In the genomic region with DNA sequence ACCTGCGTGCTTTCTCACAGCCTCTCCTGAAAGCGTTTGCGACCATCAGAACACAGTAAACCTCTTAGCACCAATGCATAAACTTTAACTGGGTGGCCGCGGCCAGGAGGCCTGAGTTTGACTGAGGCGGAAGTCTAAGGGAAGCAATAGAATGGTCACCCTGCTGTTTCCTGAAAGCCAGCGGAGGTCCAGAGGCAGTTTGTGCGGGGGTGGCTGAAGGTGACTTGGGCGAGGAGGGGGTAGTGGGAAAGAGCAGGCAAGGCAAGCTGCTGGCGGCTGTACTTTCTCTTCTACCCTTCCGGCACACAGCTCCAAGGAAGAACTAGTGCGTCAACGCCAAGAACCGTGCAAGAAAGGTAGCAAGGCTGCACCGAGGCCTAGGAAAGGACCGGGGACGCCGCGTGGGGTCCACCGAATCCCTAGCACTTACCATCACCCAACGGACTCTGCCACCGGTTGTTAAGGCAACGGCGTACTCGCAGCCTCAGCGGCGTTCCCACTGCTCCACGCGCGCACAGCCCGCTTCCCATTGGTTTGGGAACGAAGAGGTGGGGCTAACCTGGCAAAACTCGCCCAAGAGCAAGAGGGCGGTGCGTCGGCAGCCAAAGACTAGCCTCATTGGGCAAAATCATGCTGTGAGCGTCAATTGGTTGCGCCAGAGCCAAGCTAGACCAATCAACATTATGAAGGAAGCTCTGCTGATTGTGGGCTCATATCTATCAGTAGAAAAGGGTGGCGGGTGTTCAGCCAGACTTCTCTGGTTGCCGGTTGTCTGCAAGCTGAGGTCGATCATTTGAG, we compare ENCODE assay signal across 8 mouse cellular contexts. TPM values are rescaled to one million over a fixed set of nuclear protein-coding genes. Genes with fewer than 3 reads are reported as not detected.
A peak's percentile ranks its signal among the peaks of the same experiment; 100 is the strongest.
DNase-seq lines count a peak whose midpoint lies in the region; ATAC-seq and TF ChIP-seq lines count a peak whose summit lies in the region.

A gene (minus strand): TSS at position 528 of the 798 bp plus-strand sequence.
A gene (plus strand): TSS at position 674 of the 798 bp plus-strand sequence.

- peak within 1 kb of the TSS; percentile 31 for H3K9ac ChIP-seq in kidney, embryonic 14.5 days (ENCODE audit: low read depth, low read length)
- H3K9ac ChIP-seq in limb, embryonic 15.5 days, result peak within 1 kb of the TSS; percentile 39

- no peaks in the 10 kb centered on the region for H3K9me3 ChIP-seq in kidney, embryonic 14.5 days (ENCODE audit: control insufficient read depth, low read length)
- no peaks in the 10 kb centered on the region for H3K9me3 ChIP-seq in limb, embryonic 15.5 days

- peak; percentile 91 for DNase-seq in A20 (ENCODE audit: low read depth, low spot score)
- DNase-seq in heart, adult 9 months (ENCODE audit: low spot score in 2 of 2), result peak; percentile 88 to 90
- DNase-seq in monocyte, adult 2 months (ENCODE audit: low read depth in 1 of 2, low spot score in 2 of 2), result peak; percentile 49 to 73
- peak; percentile 85 to 88 for DNase-seq in spleen, postnatal 36 days (ENCODE audit: low spot score in 2 of 2)

- no peaks in the 10 kb centered on the region for H3K27me3 ChIP-seq in kidney, embryonic 14.5 days (ENCODE audit: control insufficient read depth, insufficient read depth, low read length)
- no peaks in the 10 kb centered on the region for H3K27me3 ChIP-seq in limb, embryonic 15.5 days

- H3K4me2 ChIP-seq in kidney, embryonic 14.5 days (replicated peaks; ENCODE audit: low read depth, low read length), result peak within 1 kb of the TSS; percentile 51
- H3K4me2 ChIP-seq in limb, embryonic 15.5 days, result peak within 1 kb of the TSS; percentile 49

- ATAC-seq in kidney, embryonic 14.5 days (ENCODE audit: low FRiP score, low TSS enrichment), result peak; percentile 99
- ATAC-seq in limb, embryonic 15.5 days (ENCODE audit: insufficient number of reproducible peaks, low FRiP score, low TSS enrichment, low read depth), result peak; percentile 93

- H3K4me1 ChIP-seq in bone marrow macrophage, adult 2 months (ENCODE audit: control insufficient read depth, insufficient read depth, low read length), result no peaks in the 10 kb centered on the region; the same call in 1 of the 2 replicates
- no peaks in the 10 kb centered on the region for H3K4me1 ChIP-seq in embryonic fibroblast, embryonic 13.5 days (ENCODE audit: control insufficient read depth, insufficient read depth, low read length)
- H3K4me1 ChIP-seq in kidney, embryonic 14.5 days (ENCODE audit: control insufficient read depth, insufficient read depth, low read length), result no peaks in the 10 kb centered on the region
- peaks cover 4% of the 10 kb centered on the region; the same call in 1 of the 2 replicates for H3K4me1 ChIP-seq in limb, embryonic 15.5 days

- 28% methylated on average over 41 of the region's 41 CpGs for whole genome bisulfite sequencing in kidney, embryonic 14.5 days
- WGBS in limb, embryonic 15.5 days, result 19% methylated on average over 35 of the region's 41 CpGs

- TF ChIP-seq CTCF in bone marrow macrophage, adult 2 months (IDR thresholded peaks at IDR 0.05; ENCODE audit: low read depth, low read length), result no peak
- no peak for TF ChIP-seq CTCF in embryonic fibroblast, embryonic 13.5 days (IDR thresholded peaks at IDR 0.05; ENCODE audit: borderline replicate concordance, insufficient read depth, low read length)

- H3K36me3 ChIP-seq in kidney, embryonic 14.5 days (ENCODE audit: control insufficient read depth, insufficient read depth, low read length), result no peaks in the 10 kb centered on the region
- H3K36me3 ChIP-seq in limb, embryonic 15.5 days, result no peaks in the 10 kb centered on the region

- peak within 1 kb of the TSS; percentile 65 for H3K27ac ChIP-seq in bone marrow macrophage, adult 2 months (ENCODE audit: insufficient read depth, low read depth, low read length)
- no peak within 1 kb of the TSS for H3K27ac ChIP-seq in embryonic fibroblast, embryonic 13.5 days (ENCODE audit: insufficient read depth, low read length)
- H3K27ac ChIP-seq in kidney, embryonic 14.5 days (ENCODE audit: low read depth, low read length), result no peak within 1 kb of the TSS
- H3K27ac ChIP-seq in limb, embryonic 15.5 days, result no peak within 1 kb of the TSS

- TF ChIP-seq POLR2A in bone marrow macrophage, adult 2 months (IDR thresholded peaks at IDR 0.05; ENCODE audit: borderline replicate concordance, low read depth, low read length), result no peak
- TF ChIP-seq POLR2A in embryonic fibroblast, embryonic 13.5 days (IDR thresholded peaks at IDR 0.05; ENCODE audit: low read depth, low read length), result peak; percentile 62

- peak within 1 kb of the TSS; percentile 93 for H3K4me3 ChIP-seq in bone marrow macrophage, adult 2 months (ENCODE audit: insufficient read depth, low read length)
- H3K4me3 ChIP-seq in embryonic fibroblast, embryonic 13.5 days (ENCODE audit: insufficient read depth, low read length), result peak within 1 kb of the TSS; percentile 93
- peak within 1 kb of the TSS; percentile 52 for H3K4me3 ChIP-seq in kidney, embryonic 14.5 days (ENCODE audit: low read length)
- peak within 1 kb of the TSS; percentile 54 for H3K4me3 ChIP-seq in limb, embryonic 15.5 days

RNA-seq across cellular contexts. Expression of the first gene that starts in this region (rescaled TPM):
- polyA plus RNA-seq in bone marrow macrophage, adult 2 months (2012; ENCODE audit: insufficient read depth, insufficient read length, missing spikeins), result 34.6 and 36.4 TPM in 2 replicates
- 30.5 and 32.0 TPM in 2 replicates for polyA plus RNA-seq in embryonic fibroblast, embryonic 13.5 days (2011; ENCODE audit: insufficient read length, low read depth, missing spikeins)
- 112 and 143 TPM in 2 replicates for polyA plus RNA-seq in kidney, embryonic 14.5 days (2014; fragmentation: Nextera tagmentation; extraction: Ambion mirVana)
- 58.4 and 58.8 TPM in 2 replicates for polyA plus RNA-seq in limb, embryonic 15.5 days (2015; fragmentation: Nextera tagmentation; extraction: Ambion mirVana)

RNA-seq across cellular contexts. Expression of the second gene that starts in this region (rescaled TPM):
- 15.1 and 16.9 TPM in 2 replicates for polyA plus RNA-seq in bone marrow macrophage, adult 2 months (2012; ENCODE audit: insufficient read depth, insufficient read length, missing spikeins)
- polyA plus RNA-seq in embryonic fibroblast, embryonic 13.5 days (2011; ENCODE audit: insufficient read length, low read depth, missing spikeins), result 36.8 and 43.6 TPM in 2 replicates
- 25.4 and 29.5 TPM in 2 replicates for polyA plus RNA-seq in kidney, embryonic 14.5 days (2014; fragmentation: Nextera tagmentation; extraction: Ambion mirVana)
- polyA plus RNA-seq in limb, embryonic 15.5 days (2015; fragmentation: Nextera tagmentation; extraction: Ambion mirVana), result 21.4 and 24.0 TPM in 2 replicates
